Mouse (Mus musculus): Measurements from ENCODE around the gene Ankrd23. TPM values are rescaled to one million over a fixed set of nuclear protein-coding genes. Genes with fewer than 3 reads are reported as not detected.

The Ankrd23 gene
- total and polyA plus RNA-seq, 3 experiments = 2.9 to 3.7 TPM; not detected in 1

DNA sequence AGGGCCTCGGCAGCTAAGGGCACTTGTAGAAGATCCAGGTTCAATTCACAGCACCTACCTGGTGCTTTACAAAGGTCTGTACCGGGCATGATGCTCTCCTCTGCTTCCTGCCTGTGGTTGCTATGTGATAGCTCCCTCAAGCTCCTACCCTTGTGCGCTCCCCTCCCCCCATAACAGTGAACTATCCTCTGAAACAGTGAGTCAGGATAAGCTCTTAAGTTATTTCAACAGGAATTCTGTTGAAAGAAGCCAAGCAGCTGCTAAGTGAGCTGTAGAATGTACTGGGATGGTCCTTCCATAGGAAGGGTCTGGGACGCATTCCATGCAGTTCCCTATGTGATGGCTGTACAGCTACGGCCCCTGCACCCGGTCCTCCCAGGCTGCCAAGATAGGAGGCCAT is 3.1 kb downstream of the Ankrd23 start:
- no peak for DNase-seq (ENCODE audit: low read depth, low spot score)
- peaks cover 0 to 1% of the 10 kb centered on the region in 2 experiments; a peak in 1 of 4 replicates for H3K36me3 ChIP-seq (ENCODE audit: control insufficient read depth in 1 of 2, insufficient read depth in 2 of 2, low read length in 2 of 2)
- TF ChIP-seq TCF12 (IDR thresholded peaks at IDR 0.05; ENCODE audit: low read depth, low read length) = no peak
- no peak for TF ChIP-seq POLR2AphosphoS5 (IDR thresholded peaks at IDR 0.05; ENCODE audit: borderline replicate concordance, low read depth, low read length)
- TF ChIP-seq ZKSCAN1 (IDR thresholded peaks at IDR 0.05; ENCODE audit: low read depth, low read length) = no peak
- TF ChIP-seq MEF2A (IDR thresholded peaks at IDR 0.05; ENCODE audit: extremely low read depth, insufficient replicate concordance, low read depth, low read length, poor library complexity, severe bottlenecking) = no peak
- no peak for TF ChIP-seq EP300 (IDR thresholded peaks at IDR 0.05; ENCODE audit: low read depth in 1 of 2, low read length in 2 of 2)
- no peak for TF ChIP-seq CHD1 (IDR thresholded peaks at IDR 0.05; ENCODE audit: low read depth, low read length)
- no peak for TF ChIP-seq JUND (IDR thresholded peaks at IDR 0.05; ENCODE audit: low read depth, low read length)
- TF ChIP-seq MAZ (IDR thresholded peaks at IDR 0.05; ENCODE audit: low read depth, low read length) = no peak
- TF ChIP-seq MXI1 (IDR thresholded peaks at IDR 0.05; ENCODE audit: low read depth, low read length) = no peak
- no peak for TF ChIP-seq POLR2AphosphoS2 (IDR thresholded peaks at IDR 0.05; ENCODE audit: low read length)
- TF ChIP-seq USF1 (IDR thresholded peaks at IDR 0.05; ENCODE audit: low read depth, low read length) = no peak
- no peak for TF ChIP-seq MYB (IDR thresholded peaks at IDR 0.05; ENCODE audit: low read depth, low read length)
- no peak for TF ChIP-seq NRF1 (IDR thresholded peaks at IDR 0.05; ENCODE audit: insufficient read depth, low read depth, low read length, poor library complexity, severe bottlenecking)
- TF ChIP-seq KAT2A (conservative IDR thresholded peaks at IDR 0.05; ENCODE audit: low read depth, low read length) = no peak
- no peak for TF ChIP-seq MAFK (IDR thresholded peaks at IDR 0.05; ENCODE audit: borderline replicate concordance, low read depth, low read length)
- no peak for TF ChIP-seq RAD21 (IDR thresholded peaks at IDR 0.05; ENCODE audit: low read depth, low read length)
- no peak for TF ChIP-seq BHLHE40 (IDR thresholded peaks at IDR 0.05; ENCODE audit: borderline replicate concordance, low read depth, low read length)
- no peak for TF ChIP-seq USF2 (IDR thresholded peaks at IDR 0.05; ENCODE audit: borderline replicate concordance in 1 of 2, insufficient read depth in 1 of 2, low read depth in 1 of 2, low read length in 2 of 2)
- TF ChIP-seq E2F4 (IDR thresholded peaks at IDR 0.05; ENCODE audit: borderline replicate concordance, low read depth, low read length) = no peak
- no peak for TF ChIP-seq RCOR1 (IDR thresholded peaks at IDR 0.05; ENCODE audit: low read depth, low read length)
- no peak overlapping the region for H3K27ac ChIP-seq (ENCODE audit: control insufficient read depth, low read depth, low read length)
- H3K79me2 ChIP-seq (ENCODE audit: control insufficient read depth, insufficient read depth, low read length, poor library complexity) = no peaks in the 10 kb centered on the region
- H3K9me3 ChIP-seq (replicated peaks; ENCODE audit: insufficient read depth, low read length) = no peaks in the 10 kb centered on the region
- H3K4me1 ChIP-seq (ENCODE audit: control insufficient read depth in 1 of 2, insufficient read depth in 2 of 2, low read length in 2 of 2) = peaks cover 0 to 5% of the 10 kb centered on the region in 2 experiments; a peak in 2 of 4 replicates
- H3K9ac ChIP-seq (ENCODE audit: control insufficient read depth, low read depth, low read length, poor library complexity, severe bottlenecking) = no peak overlapping the region
- H3K4me3 ChIP-seq (ENCODE audit: control insufficient read depth in 1 of 2, insufficient read depth in 1 of 2, low read depth in 2 of 2, low read length in 2 of 2) = no peak overlapping the region
- no peaks in the 10 kb centered on the region for H3K27me3 ChIP-seq (ENCODE audit: control insufficient read depth in 1 of 2, insufficient read depth in 2 of 2, low read length in 2 of 2)

Measured in MEL (cell line).